Mouse (Mus musculus): ENCODE measurements at regions not wholly inside any gene's neighbourhood (a gene's known extent, or its start where the extent isn't known, plus 50 kb on each side); places are given as distances from the start of the nearest gene placed in this dataset.

DNA sequence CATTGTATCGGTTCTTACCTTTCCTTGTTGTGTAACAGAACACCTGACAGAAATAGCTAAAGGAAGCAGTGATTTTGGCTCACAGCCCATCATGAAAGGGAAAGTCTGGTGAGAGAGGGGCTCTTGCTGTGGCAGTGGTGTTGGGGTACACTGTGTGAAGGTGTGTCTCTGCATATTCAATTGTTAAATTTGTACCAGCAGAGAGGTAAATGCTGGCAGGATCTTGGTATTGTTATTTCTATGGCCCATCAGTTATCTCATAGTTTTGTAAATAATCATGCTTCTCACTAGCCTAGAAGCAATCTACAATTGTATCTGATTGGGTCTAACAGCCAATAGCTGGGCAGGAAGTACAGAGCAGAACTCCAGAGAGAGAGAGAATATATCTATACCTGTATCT is 95.7 kb downstream of the Mfap3l start:
- H3K4me1 ChIP-seq (replicated peaks; ENCODE audit: control insufficient read depth, insufficient read depth, low read length): no peaks in the 10 kb centered on the region
- no peaks in the 10 kb centered on the region for H3K9me3 ChIP-seq (ENCODE audit: control insufficient read depth, low read length)
- no peak for DNase-seq (ENCODE audit: low spot score)
- H3K27ac ChIP-seq (ENCODE audit: low read depth): no peak overlapping the region
- no peaks in the 10 kb centered on the region for H3K27me3 ChIP-seq (replicated peaks; ENCODE audit: control insufficient read depth, insufficient read depth, low read length)
- no peaks in the 10 kb centered on the region for H3K36me3 ChIP-seq (ENCODE audit: control insufficient read depth, insufficient read depth, low read length)
- no peak for ATAC-seq (replicated peaks; ENCODE audit: low FRiP score, low TSS enrichment, low read depth)
- WGBS: 90% methylated on average over 1 of the region's 1 CpGs
- no peak overlapping the region for H3K4me3 ChIP-seq (ENCODE audit: low read depth, low read length)
- H3K4me2 ChIP-seq (ENCODE audit: low read length): no peak overlapping the region
- H3K9ac ChIP-seq (ENCODE audit: low read length): no peak overlapping the region

DNA sequence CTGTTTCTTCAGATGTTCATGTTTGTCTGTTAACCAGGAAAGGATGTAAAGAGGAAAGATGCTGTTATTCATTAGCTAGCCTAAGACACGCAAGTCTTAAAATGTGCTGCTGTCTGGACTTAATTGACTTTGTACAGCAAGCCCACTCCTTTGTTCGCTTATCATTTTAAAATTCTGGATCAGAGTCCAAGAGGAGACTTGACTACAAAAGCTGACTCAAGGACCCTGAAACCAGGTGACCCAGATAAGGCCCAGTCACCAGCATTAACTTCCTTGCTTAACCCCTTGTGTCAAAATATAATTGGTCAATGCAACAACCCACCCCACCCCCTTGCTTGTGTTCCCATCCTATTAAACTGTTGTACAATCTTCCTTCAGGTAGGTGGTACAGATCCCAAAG is 99.9 kb downstream of the Mfap3l start:
- DNase-seq (ENCODE audit: low spot score) (no peak), ATAC-seq (replicated peaks; ENCODE audit: low FRiP score, low TSS enrichment, low read depth) (no peak)
- H3K27me3 ChIP-seq (replicated peaks; ENCODE audit: control insufficient read depth, insufficient read depth, low read length): no peaks in the 10 kb centered on the region
- no peak overlapping the region for H3K4me2 ChIP-seq (ENCODE audit: low read length)
- H3K36me3 ChIP-seq (ENCODE audit: control insufficient read depth, insufficient read depth, low read length): no peaks in the 10 kb centered on the region
- H3K9ac ChIP-seq (ENCODE audit: low read length): no peak overlapping the region
- no peaks in the 10 kb centered on the region for H3K4me1 ChIP-seq (replicated peaks; ENCODE audit: control insufficient read depth, insufficient read depth, low read length)
- no peak overlapping the region for H3K27ac ChIP-seq (ENCODE audit: low read depth)
- WGBS: 75% methylated on average over 2 of the region's 2 CpGs
- H3K9me3 ChIP-seq (ENCODE audit: control insufficient read depth, low read length): no peaks in the 10 kb centered on the region
- no peak overlapping the region for H3K4me3 ChIP-seq (ENCODE audit: low read depth, low read length)

DNA sequence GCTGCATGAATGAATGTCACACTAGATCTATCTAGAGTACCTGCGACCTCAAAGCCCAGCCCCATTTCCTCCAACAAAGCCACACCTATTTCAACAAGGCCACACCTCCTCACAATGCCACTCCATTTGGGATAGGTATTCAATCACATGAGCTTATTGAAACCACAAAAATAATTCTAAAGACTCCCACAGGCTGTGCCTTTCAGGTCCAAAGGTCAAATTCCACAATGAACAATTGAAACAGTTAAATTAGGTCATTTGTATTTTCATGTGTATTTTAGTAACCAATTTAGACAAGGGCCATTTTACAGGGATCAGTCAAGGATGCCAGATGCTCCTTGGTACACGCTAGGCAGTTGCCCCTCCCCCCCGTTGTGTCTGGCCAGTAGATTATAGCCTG is 103.3 kb downstream of the Mfap3l start:
- 75% methylated on average over 3 of the region's 3 CpGs for WGBS
- Histone ChIP-seq H3K4me1 (replicated peaks; ENCODE audit: control insufficient read depth, insufficient read depth, low read length) (no peaks in the 10 kb centered on the region), H3K9me3 (ENCODE audit: control insufficient read depth, low read length) (no peaks in the 10 kb centered on the region), H3K36me3 (ENCODE audit: control insufficient read depth, insufficient read depth, low read length) (no peaks in the 10 kb centered on the region), H3K4me3 (ENCODE audit: low read depth, low read length) (no peak overlapping the region), H3K4me2 (ENCODE audit: low read length) (no peak overlapping the region), H3K27me3 (replicated peaks; ENCODE audit: control insufficient read depth, insufficient read depth, low read length) (no peaks in the 10 kb centered on the region), H3K27ac (ENCODE audit: low read depth) (no peak overlapping the region), H3K9ac (ENCODE audit: low read length) (no peak overlapping the region)
- DNase-seq (ENCODE audit: low spot score): no peak
- no peak for ATAC-seq (replicated peaks; ENCODE audit: low FRiP score, low TSS enrichment, low read depth)

DNA sequence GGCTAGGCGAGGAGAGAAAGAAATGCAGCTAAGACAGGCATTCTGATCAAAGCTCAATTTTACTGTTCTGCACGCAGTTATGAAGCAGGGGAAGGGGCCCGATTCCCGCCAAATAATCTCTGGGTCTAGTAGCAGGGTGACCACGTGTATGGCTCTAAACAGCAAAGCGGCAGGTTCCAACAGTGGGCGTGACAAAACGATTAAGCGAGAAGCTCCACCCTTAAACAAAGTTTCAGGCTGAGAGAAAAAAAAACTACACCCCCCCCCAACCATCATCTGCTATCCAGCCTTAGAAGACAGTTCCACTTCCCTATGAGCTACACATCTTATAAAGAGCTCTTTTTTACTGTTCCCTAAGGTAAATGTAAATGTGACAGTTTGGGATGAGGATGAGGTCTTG is 103.8 kb downstream of the Mfap3l start:
- H3K27me3 ChIP-seq (replicated peaks; ENCODE audit: control insufficient read depth, insufficient read depth, low read length): no peaks in the 10 kb centered on the region

DNA sequence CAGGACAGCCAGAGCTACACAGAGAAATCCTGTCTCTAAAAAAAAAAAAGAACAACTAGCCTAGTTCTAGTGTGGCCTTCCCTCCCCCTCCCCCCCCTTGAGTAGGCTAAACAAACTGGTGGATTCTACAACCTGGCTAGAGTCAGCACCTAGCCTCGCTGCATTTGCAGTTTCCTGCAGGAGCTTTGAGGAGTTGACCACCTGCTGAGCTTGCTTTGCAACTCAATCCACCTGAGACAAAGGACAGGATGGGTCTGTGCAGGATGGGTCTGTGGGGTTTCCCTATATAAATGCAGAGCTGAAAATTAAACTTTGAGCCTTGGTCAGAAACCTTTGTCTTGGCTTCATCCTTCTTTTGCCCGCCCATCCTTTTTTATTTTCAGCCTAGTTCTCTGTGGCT is 104.3 kb downstream of the Mfap3l start:
- H3K9ac ChIP-seq (ENCODE audit: low read length): no peak overlapping the region
- H3K9me3 ChIP-seq (ENCODE audit: control insufficient read depth, low read length): no peaks in the 10 kb centered on the region
- WGBS: 70% methylated on average over 2 of the region's 2 CpGs
- no peaks in the 10 kb centered on the region for H3K36me3 ChIP-seq (ENCODE audit: control insufficient read depth, insufficient read depth, low read length)
- no peak for DNase-seq (ENCODE audit: low spot score)
- no peak overlapping the region for H3K4me3 ChIP-seq (ENCODE audit: low read depth, low read length)
- no peak overlapping the region for H3K4me2 ChIP-seq (ENCODE audit: low read length)
- ATAC-seq (replicated peaks; ENCODE audit: low FRiP score, low TSS enrichment, low read depth): no peak
- H3K27me3 ChIP-seq (replicated peaks; ENCODE audit: control insufficient read depth, insufficient read depth, low read length): no peaks in the 10 kb centered on the region
- H3K4me1 ChIP-seq (replicated peaks; ENCODE audit: control insufficient read depth, insufficient read depth, low read length): no peaks in the 10 kb centered on the region
- no peak overlapping the region for H3K27ac ChIP-seq (ENCODE audit: low read depth)

More for the DNA sequence above, 103.8 kb downstream of the Mfap3l start:
- Histone ChIP-seq H3K4me3 (ENCODE audit: low read depth, low read length) (no peak overlapping the region), H3K4me2 (ENCODE audit: low read length) (no peak overlapping the region), H3K9ac (ENCODE audit: low read length) (no peak overlapping the region), H3K4me1 (replicated peaks; ENCODE audit: control insufficient read depth, insufficient read depth, low read length) (no peaks in the 10 kb centered on the region), H3K9me3 (ENCODE audit: control insufficient read depth, low read length) (no peaks in the 10 kb centered on the region), H3K36me3 (ENCODE audit: control insufficient read depth, insufficient read depth, low read length) (no peaks in the 10 kb centered on the region), H3K27ac (ENCODE audit: low read depth) (no peak overlapping the region)
- WGBS: 91% methylated on average over 9 of the region's 9 CpGs
- DNase-seq (ENCODE audit: low spot score): no peak
- no peak for ATAC-seq (replicated peaks; ENCODE audit: low FRiP score, low TSS enrichment, low read depth)

DNA sequence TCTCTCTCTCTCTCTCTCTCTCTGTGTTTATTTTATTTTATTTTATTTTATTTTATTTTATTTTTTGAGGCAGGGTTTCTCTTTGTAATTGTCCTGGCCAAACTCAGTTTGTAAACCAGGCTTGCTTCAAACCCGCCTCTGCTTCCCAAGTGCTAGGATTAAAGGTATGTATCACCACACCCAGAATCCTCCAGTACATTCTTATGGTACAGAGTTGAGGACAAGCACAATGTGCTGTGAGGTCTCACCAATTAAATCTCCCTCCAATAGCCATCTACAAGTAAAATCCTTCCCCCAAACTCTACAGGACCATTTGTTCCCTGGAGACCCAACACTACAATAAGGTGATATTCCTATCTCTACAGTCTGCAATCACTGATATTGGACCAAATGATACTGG is 105.0 kb downstream of the Mfap3l start:
- Histone ChIP-seq H3K27me3 (replicated peaks; ENCODE audit: control insufficient read depth, insufficient read depth, low read length) (no peaks in the 10 kb centered on the region), H3K4me2 (ENCODE audit: low read length) (no peak overlapping the region), H3K9ac (ENCODE audit: low read length) (no peak overlapping the region), H3K36me3 (ENCODE audit: control insufficient read depth, insufficient read depth, low read length) (no peaks in the 10 kb centered on the region), H3K4me3 (ENCODE audit: low read depth, low read length) (no peak overlapping the region), H3K27ac (ENCODE audit: low read depth) (no peak overlapping the region), H3K9me3 (ENCODE audit: control insufficient read depth, low read length) (no peaks in the 10 kb centered on the region), H3K4me1 (replicated peaks; ENCODE audit: control insufficient read depth, insufficient read depth, low read length) (no peaks in the 10 kb centered on the region)
- no peak for DNase-seq (ENCODE audit: low spot score)
- 96% methylated on average over 1 of the region's 1 CpGs for WGBS
- no peak for ATAC-seq (replicated peaks; ENCODE audit: low FRiP score, low TSS enrichment, low read depth)

DNA sequence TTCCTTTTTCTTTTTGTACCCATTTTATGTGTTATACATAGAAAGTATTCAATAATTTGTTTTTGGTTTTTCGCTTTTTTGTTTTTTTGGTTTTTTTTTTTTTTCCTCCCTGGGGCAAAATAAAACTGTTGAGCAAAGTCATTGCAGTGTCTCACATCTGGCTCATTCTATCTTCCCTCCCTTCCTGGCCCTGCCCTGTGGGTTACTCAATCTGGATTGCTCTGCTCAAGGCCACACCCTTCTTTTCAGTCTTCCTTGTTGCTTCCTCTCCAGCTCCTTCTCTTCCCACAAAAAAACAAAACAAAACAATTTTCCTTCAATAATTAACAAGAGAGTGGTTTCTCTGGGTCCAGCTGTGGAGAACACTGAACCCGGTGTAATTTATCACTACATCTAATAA is 113.2 kb downstream of the Mfap3l start:
- H3K9me3 ChIP-seq (ENCODE audit: control insufficient read depth, low read length): no peaks in the 10 kb centered on the region
- no peak for DNase-seq (ENCODE audit: low spot score)
- H3K9ac ChIP-seq (ENCODE audit: low read length): no peak overlapping the region
- WGBS: 89% methylated on average over 2 of the region's 2 CpGs
- H3K4me1 ChIP-seq (replicated peaks; ENCODE audit: control insufficient read depth, insufficient read depth, low read length): no peaks in the 10 kb centered on the region
- H3K36me3 ChIP-seq (ENCODE audit: control insufficient read depth, insufficient read depth, low read length): no peaks in the 10 kb centered on the region
- H3K27me3 ChIP-seq (replicated peaks; ENCODE audit: control insufficient read depth, insufficient read depth, low read length): no peaks in the 10 kb centered on the region
- no peak overlapping the region for H3K27ac ChIP-seq (ENCODE audit: low read depth)
- no peak overlapping the region for H3K4me2 ChIP-seq (ENCODE audit: low read length)
- ATAC-seq (replicated peaks; ENCODE audit: low FRiP score, low TSS enrichment, low read depth): no peak
- H3K4me3 ChIP-seq (ENCODE audit: low read depth, low read length): no peak overlapping the region

DNA sequence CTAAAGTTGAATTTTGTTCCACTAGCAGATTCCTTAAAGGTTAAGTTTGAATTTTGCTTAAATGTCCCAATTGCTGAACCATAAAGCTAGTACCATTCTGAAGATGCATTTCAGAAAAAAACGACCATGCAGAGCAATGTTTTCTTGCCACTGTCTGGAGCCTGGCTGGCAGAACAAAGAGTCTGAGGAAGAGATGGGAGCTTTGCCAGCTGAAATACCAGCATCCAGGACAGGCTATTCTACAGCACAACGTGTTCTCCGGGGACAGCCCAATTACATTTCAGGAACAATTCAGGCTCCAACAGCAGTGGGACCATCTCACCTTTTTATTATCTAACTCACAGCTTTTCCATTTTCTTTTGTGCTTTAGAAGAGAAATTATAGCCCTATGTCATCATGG is 113.9 kb downstream of the Mfap3l start:
- Histone ChIP-seq H3K27me3 (replicated peaks; ENCODE audit: control insufficient read depth, insufficient read depth, low read length) (no peaks in the 10 kb centered on the region), H3K9ac (ENCODE audit: low read length) (no peak overlapping the region), H3K36me3 (ENCODE audit: control insufficient read depth, insufficient read depth, low read length) (no peaks in the 10 kb centered on the region), H3K4me3 (ENCODE audit: low read depth, low read length) (no peak overlapping the region), H3K4me1 (replicated peaks; ENCODE audit: control insufficient read depth, insufficient read depth, low read length) (no peaks in the 10 kb centered on the region), H3K27ac (ENCODE audit: low read depth) (no peak overlapping the region), H3K9me3 (ENCODE audit: control insufficient read depth, low read length) (no peaks in the 10 kb centered on the region), H3K4me2 (ENCODE audit: low read length) (no peak overlapping the region)
- 81% methylated on average over 3 of the region's 3 CpGs for WGBS
- no peak for ATAC-seq (replicated peaks; ENCODE audit: low FRiP score, low TSS enrichment, low read depth)
- DNase-seq (ENCODE audit: low spot score): no peak

DNA sequence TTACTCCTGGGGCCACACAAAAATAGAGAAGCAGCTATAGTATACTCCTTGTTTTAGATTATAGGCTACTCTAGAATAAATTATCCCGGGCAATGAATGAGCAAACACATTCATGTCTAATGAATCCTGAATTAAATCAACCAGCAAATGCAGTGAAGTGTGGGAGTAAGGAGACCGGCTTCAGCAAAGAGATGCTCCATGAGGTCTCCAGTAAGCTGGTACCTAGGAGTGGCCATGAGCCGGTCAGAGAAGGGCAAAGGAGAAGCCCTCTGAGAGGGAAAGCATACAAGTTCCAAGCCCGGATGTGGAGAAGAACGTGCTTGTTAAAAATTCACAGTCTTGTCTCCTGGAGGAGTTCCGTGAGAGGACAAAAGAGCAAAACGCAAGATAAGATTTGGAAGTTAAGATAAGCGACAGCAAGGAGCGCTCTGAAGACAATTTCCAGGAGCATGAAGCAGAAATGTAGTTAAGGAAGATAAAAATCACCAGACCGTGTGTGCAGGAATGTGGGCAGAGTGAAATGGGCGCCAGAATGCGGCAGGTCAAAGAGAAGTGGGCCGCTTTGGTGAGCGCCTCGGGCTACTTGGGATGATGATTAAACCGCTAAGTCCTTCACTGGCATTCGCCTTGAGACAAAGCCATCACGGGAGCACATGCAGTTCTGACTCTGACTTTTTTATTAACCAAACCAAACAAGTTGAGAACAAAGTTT is 123.2 kb downstream of the Mfap3l start:
- ATAC-seq (replicated peaks; ENCODE audit: low FRiP score, low TSS enrichment, low read depth): no peak
- H3K4me3 ChIP-seq (ENCODE audit: low read depth, low read length): no peak overlapping the region
- no peaks in the 10 kb centered on the region for H3K9me3 ChIP-seq (ENCODE audit: control insufficient read depth, low read length)
- H3K4me1 ChIP-seq (replicated peaks; ENCODE audit: control insufficient read depth, insufficient read depth, low read length): no peaks in the 10 kb centered on the region
- WGBS: 54% methylated on average over 18 of the region's 18 CpGs
- DNase-seq (ENCODE audit: low spot score): no peak
- H3K9ac ChIP-seq (ENCODE audit: low read length): no peak overlapping the region
- no peak overlapping the region for H3K4me2 ChIP-seq (ENCODE audit: low read length)
- H3K27ac ChIP-seq (ENCODE audit: low read depth): no peak overlapping the region
- no peaks in the 10 kb centered on the region for H3K27me3 ChIP-seq (replicated peaks; ENCODE audit: control insufficient read depth, insufficient read depth, low read length)
- no peaks in the 10 kb centered on the region for H3K36me3 ChIP-seq (ENCODE audit: control insufficient read depth, insufficient read depth, low read length)
